Mouse (Mus musculus): Measurements from ENCODE around the gene Wfdc15a. TPM values are rescaled to one million over a fixed set of nuclear protein-coding genes. Genes with fewer than 3 reads are reported as not detected.

The Wfdc15a gene
- not detected for polyA plus RNA-seq (2014; fragmentation: Illumina TruSeq; extraction: RNeasy Lipid Tissue Mini Kit (QIAGEN cat#74804); ENCODE audit: low read depth, low replicate concordance)

DNA sequence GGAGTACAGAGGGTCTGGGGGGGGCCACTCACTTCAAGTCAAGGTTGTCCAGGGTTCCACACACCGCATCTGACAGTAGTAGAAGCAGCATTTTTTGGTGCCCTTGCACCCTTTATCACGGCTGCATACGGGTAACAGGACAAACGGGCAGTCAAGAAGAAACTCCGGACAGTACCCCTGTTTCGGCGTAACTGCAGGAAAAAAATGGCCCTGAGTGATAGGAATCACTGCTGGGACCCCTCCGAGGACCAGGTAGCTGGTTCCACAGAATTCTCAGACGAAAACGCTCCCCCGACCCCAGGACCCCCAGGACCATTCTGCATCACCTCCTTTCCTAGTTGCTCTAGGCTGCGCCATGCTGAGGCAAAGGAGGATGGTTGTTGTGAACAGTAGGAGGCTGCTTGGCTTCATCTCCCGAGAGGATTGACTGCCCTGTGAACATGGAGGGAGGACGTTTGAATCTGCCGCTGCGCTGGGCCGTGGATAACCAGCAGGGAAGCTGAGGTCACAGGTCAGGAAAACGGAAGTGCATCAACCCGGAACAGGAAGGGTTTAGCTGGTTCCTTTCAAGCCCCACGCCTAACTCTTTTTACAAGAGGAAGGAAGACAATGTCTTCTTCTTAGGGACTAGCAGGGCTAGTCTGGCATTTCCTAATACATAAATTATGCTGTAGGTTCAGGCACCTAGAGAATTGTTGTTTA lies at the start of gene Wfdc15a:
Wfdc15a (minus strand) TSS at position 505 of the 702 bp plus-strand sequence.

DNA sequence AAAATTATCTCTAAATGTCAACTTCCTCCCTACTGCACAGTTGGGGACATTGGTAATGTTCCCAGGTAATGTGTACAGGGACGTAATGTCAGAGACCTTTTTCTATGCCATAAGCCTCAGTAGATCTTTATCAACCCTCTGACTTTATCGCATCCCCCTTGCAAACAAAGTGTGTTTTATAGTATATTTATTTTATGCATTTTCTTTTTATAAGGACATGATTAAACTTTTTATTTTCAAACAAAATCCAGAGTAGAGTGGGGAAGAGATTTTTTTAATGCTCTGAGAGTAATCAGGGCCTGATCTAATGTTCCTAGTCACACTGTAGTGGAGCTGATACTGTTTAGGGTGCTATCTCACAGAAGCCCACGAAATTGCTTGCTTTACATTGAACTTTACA lies 38.4 kb upstream of the Wfdc15a start, which contains the start of gene Svs2:
Svs2 (minus strand) TSS at position 101 of the 400 bp plus-strand sequence.

DNA sequence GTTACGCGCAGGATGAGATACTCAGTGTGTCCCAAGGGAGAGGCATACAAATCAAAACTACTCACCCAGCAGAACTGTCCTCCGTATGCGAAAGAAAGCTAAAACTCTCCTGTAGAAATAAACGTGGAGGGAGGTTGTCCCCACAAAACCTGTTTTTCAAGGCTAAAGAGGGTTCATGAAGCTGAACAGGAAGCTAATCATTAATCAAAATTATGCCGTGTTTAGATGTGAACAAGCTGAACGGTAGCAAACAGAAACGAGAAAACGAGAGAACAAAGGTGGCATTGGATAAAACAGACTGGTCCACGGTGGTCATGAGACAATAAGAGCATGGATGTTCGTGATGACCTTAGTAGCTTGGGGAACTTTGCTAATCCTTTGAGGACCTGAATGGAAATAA lies 21.6 kb upstream of the Wfdc15a start, which contains the start of gene Wfdc15b:
Wfdc15b (minus strand) TSS at position 139 of the 400 bp plus-strand sequence.

DNA sequence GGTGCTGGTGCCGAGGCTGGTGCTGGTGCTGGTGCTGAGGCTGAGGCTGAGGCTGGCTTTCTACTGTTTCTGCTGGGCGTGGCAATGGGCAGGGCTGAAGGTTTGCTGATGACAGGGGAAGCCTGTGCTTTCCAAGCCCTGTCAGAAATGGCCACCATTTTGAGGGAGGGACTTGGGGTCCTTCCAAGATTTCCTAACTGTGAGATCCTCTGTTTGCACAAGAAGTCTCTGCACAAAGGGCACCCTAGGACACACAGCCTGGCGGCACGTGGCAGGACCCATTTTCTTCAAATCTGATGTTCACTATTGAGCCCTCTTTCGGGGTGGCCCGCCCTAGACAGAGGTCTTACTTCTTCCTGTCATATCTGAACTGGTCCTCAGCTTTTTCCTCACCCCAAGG lies 9.4 kb downstream of the Wfdc15a start, which contains the start of gene Wfdc12:
Wfdc12 (minus strand) TSS at position 33 of the 400 bp plus-strand sequence.

DNA sequence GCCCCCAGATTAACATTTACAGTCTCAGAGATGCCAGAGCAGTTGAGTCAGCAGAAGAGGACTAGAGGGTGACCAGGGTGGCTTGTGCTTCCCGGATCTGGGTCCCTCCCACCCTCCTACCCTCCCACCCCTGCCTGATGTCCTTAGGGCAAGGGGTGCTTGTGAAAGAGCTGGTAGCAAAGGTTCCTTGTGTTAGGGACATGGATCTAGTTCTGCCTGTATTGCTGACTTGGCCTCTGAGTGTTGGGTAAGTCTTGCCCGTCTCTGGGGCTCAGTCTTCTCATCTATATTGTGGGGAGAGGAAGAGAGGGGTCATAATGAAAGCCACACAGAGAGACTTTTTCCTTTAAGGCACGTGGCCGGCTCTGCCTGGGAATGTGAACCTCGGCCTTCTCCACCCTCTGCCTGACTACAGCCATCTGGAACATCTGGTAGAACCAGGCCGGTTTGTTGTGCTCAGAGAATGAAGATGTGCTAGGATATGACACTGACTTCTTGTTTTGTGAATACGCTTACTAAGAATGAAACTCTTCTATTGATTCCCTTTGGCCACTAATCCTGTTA lies 17.2 kb downstream of the Wfdc15a start, which contains the start of gene Wfdc5:
Wfdc5 (minus strand) TSS at position 51 of the 564 bp plus-strand sequence.

DNA sequence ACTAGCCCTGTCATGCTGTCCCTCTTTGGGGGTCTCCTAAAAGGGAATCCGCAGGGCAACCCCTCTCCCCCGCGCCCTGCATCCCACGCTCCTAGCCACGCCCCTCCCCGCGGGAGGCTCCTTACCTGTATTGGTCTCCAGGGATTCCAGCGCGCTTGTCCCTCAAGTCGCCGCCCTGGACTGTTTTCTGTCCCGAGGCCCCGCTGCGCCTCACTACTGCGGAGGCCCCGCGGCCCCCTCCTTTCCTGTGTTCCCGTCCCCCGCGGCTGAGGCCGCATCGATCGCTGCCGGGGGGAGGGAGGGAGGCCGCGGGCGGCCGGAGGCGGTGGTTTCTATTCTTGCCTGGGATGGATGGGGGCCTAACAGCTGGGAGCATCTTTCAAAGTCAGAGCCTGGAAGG lies 29.0 kb downstream of the Wfdc15a start, which contains the start of gene Kcns1:
Kcns1 (minus strand) TSS at position 212 of the 400 bp plus-strand sequence.

Other genes starting within 250 kb of the Wfdc15a start
- 286 TPM for gene Ywhab, start 205.2 kb downstream of the Wfdc15a start, polyA plus RNA-seq (2014; fragmentation: Illumina TruSeq; extraction: RNeasy Lipid Tissue Mini Kit (QIAGEN cat#74804); ENCODE audit: low read depth, low replicate concordance)
- gene Pabpc1l, start 174.7 kb downstream of the Wfdc15a start, polyA plus RNA-seq (2014; fragmentation: Illumina TruSeq; extraction: RNeasy Lipid Tissue Mini Kit (QIAGEN cat#74804); ENCODE audit: low read depth, low replicate concordance), result not detected
- 103 TPM for gene Stk4, start 129.8 kb downstream of the Wfdc15a start, polyA plus RNA-seq (2014; fragmentation: Illumina TruSeq; extraction: RNeasy Lipid Tissue Mini Kit (QIAGEN cat#74804); ENCODE audit: low read depth, low replicate concordance)
- 9.8 TPM for gene Tomm34, start 129.0 kb downstream of the Wfdc15a start, polyA plus RNA-seq (2014; fragmentation: Illumina TruSeq; extraction: RNeasy Lipid Tissue Mini Kit (QIAGEN cat#74804); ENCODE audit: low read depth, low replicate concordance)
- not detected for gene Kcns1, start 29.0 kb downstream of the Wfdc15a start, polyA plus RNA-seq (2014; fragmentation: Illumina TruSeq; extraction: RNeasy Lipid Tissue Mini Kit (QIAGEN cat#74804); ENCODE audit: low read depth, low replicate concordance)
- not detected for gene Wfdc5, start 17.4 kb downstream of the Wfdc15a start, polyA plus RNA-seq (2014; fragmentation: Illumina TruSeq; extraction: RNeasy Lipid Tissue Mini Kit (QIAGEN cat#74804); ENCODE audit: low read depth, low replicate concordance)
- gene Wfdc12, start 9.5 kb downstream of the Wfdc15a start, polyA plus RNA-seq (2014; fragmentation: Illumina TruSeq; extraction: RNeasy Lipid Tissue Mini Kit (QIAGEN cat#74804); ENCODE audit: low read depth, low replicate concordance), result not detected
- gene Wfdc15b, start 21.5 kb upstream of the Wfdc15a start, polyA plus RNA-seq (2014; fragmentation: Illumina TruSeq; extraction: RNeasy Lipid Tissue Mini Kit (QIAGEN cat#74804); ENCODE audit: low read depth, low replicate concordance), result not detected
- not detected for gene Svs2, start 38.3 kb upstream of the Wfdc15a start, polyA plus RNA-seq (2014; fragmentation: Illumina TruSeq; extraction: RNeasy Lipid Tissue Mini Kit (QIAGEN cat#74804); ENCODE audit: low read depth, low replicate concordance)
- gene Svs3b, start 56.5 kb upstream of the Wfdc15a start, polyA plus RNA-seq (2014; fragmentation: Illumina TruSeq; extraction: RNeasy Lipid Tissue Mini Kit (QIAGEN cat#74804); ENCODE audit: low read depth, low replicate concordance), result not detected
- gene Svs4, start 78.3 kb upstream of the Wfdc15a start, polyA plus RNA-seq (2014; fragmentation: Illumina TruSeq; extraction: RNeasy Lipid Tissue Mini Kit (QIAGEN cat#74804); ENCODE audit: low read depth, low replicate concordance), result not detected
- gene Svs3a, start 89.1 kb upstream of the Wfdc15a start, polyA plus RNA-seq (2014; fragmentation: Illumina TruSeq; extraction: RNeasy Lipid Tissue Mini Kit (QIAGEN cat#74804); ENCODE audit: low read depth, low replicate concordance), result not detected
- not detected for gene Svs6, start 116.6 kb upstream of the Wfdc15a start, polyA plus RNA-seq (2014; fragmentation: Illumina TruSeq; extraction: RNeasy Lipid Tissue Mini Kit (QIAGEN cat#74804); ENCODE audit: low read depth, low replicate concordance)
- not detected for gene Svs5, start 132.6 kb upstream of the Wfdc15a start, polyA plus RNA-seq (2014; fragmentation: Illumina TruSeq; extraction: RNeasy Lipid Tissue Mini Kit (QIAGEN cat#74804); ENCODE audit: low read depth, low replicate concordance)
- gene Slpi, start 189.0 kb upstream of the Wfdc15a start, polyA plus RNA-seq (2014; fragmentation: Illumina TruSeq; extraction: RNeasy Lipid Tissue Mini Kit (QIAGEN cat#74804); ENCODE audit: low read depth, low replicate concordance), result not detected
- not detected for gene Rbpjl, start 203.0 kb upstream of the Wfdc15a start, polyA plus RNA-seq (2014; fragmentation: Illumina TruSeq; extraction: RNeasy Lipid Tissue Mini Kit (QIAGEN cat#74804); ENCODE audit: low read depth, low replicate concordance)
- 0.85 TPM for gene Matn4, start 205.0 kb upstream of the Wfdc15a start, polyA plus RNA-seq (2014; fragmentation: Illumina TruSeq; extraction: RNeasy Lipid Tissue Mini Kit (QIAGEN cat#74804); ENCODE audit: low read depth, low replicate concordance)
- gene Sdc4, start 243.8 kb upstream of the Wfdc15a start, polyA plus RNA-seq (2014; fragmentation: Illumina TruSeq; extraction: RNeasy Lipid Tissue Mini Kit (QIAGEN cat#74804); ENCODE audit: low read depth, low replicate concordance), result 255 TPM

Data from sigmoid colon, adult 10 weeks (tissue).